Mouse (Mus musculus): Measurements from ENCODE around the gene Cdkl2. TPM values are rescaled to one million over a fixed set of nuclear protein-coding genes. Genes with fewer than 3 reads are reported as not detected.

Gene Cdkl2
- polyA plus RNA-seq, 1 experiment from 2014 or later = 1.9 TPM

DNA sequence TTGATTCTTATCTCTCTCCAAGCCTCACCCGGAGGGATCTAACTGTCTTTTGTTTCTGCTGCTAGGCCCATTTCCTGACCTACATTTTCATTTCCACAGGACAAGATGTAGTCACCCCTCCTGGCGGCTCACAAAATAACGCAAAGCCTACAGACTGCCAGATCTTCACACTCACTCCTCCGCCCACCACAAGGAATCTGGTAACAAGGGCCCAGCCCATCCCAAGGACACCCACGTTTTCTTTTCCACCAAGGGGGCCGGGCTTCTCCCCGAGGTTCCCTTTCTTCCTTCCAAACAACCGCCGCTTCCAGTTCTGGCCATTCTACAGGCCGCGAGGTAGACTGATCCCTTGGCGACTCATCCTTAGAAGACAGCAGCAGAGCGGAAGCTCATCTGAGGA, 49.1 kb downstream of the Cdkl2 start:
- DNase-seq (ENCODE audit: low spot score) = no peak

DNA sequence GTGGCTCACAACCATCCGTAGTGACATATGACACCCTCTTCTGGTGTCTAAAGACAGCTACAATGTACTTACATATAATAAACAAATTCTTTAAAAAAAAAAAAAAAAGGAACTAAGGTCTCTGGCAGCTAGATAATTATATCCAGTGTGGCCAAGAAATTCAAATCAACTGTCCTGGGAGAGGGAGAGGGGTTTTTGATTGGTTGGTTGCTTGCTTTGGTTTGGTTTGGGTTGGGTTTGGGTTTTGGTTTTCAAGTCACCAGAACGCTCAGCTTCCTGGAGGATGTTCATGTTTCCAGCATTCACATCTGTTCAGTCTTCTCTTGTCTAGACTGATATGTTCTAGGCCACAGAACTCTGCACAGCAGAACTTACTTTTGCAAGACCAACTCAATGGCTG, 50.6 kb downstream of the Cdkl2 start:
- DNase-seq (ENCODE audit: low spot score) = no peak

DNA sequence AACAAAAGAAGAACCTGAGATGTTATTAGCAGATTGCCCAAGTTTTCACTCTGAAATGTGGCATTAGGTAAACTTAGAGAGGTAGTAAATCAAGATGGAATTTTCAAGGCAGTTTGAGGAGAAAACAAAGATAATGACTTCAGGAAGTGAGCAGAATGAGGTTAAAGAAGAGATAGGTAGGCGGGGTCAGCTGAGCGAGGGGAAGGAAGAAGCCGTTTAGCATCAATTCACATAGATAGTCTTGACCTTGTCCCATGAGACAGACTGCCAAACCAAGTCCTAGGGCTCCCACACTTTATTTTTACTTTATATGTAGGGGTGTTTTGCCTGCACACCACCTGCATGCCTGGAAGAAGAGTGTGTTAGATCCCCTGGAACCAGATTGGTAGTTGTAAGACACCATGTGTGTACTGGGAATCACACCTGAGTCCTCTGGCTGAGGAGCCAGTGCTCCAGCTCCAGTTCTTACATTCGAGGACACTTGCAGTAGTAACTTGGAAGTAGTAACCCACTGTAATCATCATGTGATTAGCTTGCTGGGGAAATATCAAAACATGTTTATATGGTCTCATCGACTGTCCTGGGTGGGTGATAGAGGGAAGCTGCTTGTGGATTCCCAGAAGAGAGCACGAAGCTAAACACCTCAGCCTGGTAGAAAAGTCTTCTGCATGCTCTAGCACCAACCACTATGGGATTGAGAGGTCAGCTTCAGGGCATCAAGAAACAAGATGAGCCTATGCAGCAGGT, 52.3 kb downstream of the Cdkl2 start:
- no peak for DNase-seq (ENCODE audit: low spot score)

DNA sequence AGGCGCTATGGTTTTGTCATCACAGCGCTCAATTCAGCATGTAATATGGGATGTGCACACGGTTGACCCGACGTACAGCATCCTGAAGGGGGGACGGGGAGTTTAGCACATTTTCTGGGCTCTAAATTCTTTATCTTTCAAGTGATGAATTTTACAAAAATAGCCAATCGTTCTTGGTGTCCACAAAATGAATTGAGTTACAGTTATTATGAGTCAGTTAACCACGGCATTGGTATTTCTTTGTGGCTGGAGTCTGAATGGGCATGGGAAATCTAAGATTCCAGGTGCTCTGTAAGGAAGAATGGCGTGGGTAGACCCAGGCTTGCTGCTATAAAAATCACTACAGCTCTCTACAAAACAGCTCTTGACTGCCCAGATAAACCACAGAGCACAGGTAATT, 54.4 kb downstream of the Cdkl2 start:
- no peak for DNase-seq (ENCODE audit: low spot score)

DNA sequence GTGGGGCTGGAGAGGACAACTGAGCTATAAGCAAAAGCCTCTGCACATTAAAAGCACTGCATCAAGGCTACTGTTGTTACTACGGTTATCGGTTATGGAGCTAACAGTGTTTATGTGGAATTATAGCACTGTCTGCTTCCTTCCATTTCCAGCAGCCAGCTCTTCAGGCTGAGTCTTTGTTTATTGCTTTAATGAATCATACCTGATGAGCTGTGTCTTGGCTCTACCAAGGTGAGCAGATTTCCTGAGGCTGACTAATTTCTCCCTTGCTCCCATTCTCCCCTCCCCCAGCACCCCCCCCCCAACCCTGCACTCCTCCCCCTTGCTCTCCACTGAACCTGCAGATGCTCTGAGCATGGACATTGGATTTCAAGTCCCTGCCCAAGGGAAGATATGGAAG, 55.9 kb downstream of the Cdkl2 start:
- DNase-seq (ENCODE audit: low spot score) = no peak

DNA sequence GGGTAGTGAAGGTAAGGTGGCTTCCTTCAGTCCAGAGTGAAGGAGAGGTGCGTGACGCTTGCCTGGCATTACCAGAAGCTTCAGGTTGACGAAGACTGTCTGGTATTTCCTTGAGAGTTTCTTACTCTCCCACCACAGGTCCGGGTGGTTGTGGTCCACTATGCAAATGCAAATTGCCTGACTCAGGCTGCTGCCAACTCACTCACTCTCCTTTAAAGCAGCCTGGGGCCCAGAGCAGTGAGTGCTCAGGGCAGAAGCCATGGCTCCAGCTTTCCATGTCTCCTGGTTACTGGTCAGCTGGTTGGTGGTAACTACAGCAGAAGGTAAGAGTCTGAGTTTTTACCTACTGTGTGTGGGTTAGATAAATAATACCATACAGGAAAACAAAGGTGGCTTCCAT, 56.4 kb downstream of the Cdkl2 start, which contains the start of gene Odaph:
TSS of gene Odaph (plus strand) at position 240 of the 400 bp plus-strand sequence.
- DNase-seq (ENCODE audit: low spot score) = no peak

DNA sequence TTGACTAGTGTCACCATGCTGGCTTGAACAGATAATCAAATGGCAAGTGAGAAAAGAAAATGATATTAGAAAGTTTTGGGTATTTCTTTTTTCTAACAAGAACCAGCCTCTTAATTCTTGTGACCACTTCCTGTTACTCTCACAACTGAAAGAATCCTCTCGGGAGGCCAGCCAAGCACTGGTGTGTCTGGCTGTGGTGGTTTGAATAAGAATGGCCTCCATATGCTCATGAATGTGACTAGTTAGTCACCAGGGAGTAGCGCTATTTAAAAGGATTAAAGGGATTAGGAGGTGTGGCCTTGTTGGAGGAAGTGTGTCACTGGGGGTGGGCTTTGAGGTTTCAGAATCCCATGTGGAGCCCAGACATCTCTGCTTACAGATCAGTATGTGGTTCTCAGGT, 58.0 kb downstream of the Cdkl2 start:
- DNase-seq (ENCODE audit: low spot score) = no peak

DNA sequence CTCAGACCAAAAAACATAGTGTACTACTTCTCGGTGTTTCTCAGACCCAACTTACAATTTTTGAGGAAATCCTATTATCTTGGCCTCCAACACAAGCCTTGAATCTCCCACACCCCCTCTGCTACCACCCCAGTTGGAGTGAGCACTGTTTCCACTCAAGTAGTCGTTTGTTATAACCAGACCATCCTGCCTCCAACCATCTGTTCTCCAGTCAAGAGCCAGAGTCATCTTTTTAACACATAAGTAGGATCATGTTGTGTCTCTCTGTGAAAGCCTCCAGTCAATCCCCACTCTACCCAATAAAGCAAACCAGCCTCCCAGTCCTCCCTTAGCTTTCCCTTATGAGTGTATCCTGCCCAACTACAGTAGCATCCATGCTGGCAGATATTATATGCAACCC, 60.2 kb downstream of the Cdkl2 start:
- no peak for DNase-seq (ENCODE audit: low spot score)

DNA sequence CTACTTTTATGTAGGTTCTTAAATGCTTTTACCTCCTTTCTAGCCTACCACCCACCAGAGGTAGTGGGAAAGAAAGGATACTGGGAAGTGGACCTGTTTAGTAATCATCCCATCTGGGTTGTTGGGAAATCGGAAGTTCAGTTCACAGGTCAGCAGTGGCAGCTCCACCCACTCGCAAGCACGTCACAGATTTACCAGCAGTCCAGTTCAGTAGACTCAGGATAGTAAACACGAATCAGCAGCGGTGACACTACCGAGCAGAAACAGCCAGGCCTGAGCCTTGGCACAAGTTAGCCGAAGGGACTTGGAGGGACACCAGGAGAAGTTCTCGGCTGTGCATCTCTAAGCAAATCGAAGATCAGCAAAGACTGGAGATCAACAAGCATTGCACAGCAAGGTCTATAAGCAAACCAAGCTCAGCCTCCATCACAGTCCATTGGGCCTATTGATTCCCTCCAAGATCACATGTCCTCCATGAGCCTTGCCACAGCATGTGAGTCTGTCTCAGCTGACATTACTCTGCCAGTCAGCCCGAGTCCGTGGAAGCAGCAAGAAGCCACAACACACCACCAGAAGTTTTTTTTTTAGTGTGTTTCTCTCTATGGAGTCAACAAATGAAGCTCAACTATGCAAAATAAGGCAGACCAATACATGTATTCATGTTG, 62.4 kb downstream of the Cdkl2 start:
- no peak for DNase-seq (ENCODE audit: low spot score)

DNA sequence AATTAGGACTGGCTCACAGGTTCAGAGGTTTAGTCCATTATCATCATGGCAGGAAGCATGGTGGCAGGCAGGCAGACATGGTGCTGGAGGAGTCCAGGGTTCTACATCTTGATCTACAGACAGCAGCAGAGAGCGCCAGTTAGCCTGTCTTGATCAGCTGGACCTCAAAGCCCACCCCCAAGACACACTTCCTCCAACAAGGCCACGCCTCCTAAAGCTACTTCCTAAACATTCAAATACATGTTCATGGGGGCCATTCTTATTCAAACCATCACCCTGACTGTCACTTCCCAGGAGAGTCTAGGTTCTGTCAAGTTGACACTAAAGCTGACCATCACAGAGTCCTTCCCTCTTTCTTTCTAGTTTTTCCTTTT, 66.3 kb downstream of the Cdkl2 start:
- DNase-seq (ENCODE audit: low spot score) = no peak

DNA sequence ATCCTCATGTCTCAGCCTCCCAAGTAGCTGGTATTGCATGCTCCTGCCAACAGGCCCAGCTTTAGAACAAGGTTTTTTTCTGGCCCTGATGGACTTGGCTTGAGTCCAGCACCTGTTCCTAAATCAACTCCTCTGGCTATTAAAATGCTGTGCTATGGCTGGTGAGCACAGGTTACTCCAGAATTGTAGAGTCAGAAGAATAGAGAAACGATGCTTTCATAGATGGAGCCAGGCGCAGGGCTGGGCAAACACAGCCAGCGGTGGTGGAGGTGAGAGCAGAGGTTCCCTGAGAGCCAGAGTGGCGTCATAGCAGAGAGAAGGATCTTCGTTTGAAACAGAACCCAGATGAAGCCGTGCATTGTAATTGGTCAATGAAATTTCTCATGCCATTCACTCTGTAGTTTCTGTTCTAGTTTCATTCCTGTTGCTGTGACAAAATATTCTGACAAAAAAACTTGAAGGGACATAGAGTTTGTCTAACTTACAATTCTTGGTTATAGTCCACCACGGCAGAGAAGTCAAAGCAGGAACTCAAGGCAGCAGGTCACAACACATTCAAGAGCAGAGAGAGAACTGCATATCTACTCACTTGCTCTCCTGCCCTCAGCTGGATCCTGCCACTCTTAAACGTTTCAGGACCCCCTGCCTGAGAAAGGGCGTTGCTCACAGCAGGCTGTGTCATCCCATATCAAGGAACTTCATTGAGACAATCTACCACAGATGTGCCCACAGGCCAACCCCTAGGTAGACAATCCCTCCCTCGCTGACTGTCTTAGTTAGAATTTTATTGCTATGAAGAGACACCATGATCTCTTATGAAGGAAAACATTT, 66.9 kb downstream of the Cdkl2 start:
- no peak for DNase-seq (ENCODE audit: low spot score)

DNA sequence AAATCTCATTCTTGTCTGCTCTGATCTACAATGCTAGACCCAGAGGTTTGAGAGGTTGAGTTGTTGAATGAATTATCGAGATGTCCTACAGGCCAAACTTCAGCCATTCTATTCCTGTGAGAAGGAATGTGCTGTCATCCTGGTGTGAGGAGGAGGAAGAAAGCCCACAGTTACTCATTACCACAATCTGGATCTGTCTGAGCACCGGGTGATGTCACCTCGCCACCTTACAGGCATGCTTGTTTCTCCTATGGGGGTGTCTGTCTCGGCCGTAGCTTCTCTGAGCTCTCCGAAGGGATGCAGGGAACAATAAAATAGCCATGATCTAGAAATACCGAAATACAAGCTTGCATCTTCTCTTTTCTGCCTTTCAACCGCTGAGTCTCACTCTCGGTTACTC, 67.9 kb downstream of the Cdkl2 start:
- DNase-seq (ENCODE audit: low spot score) = no peak

DNA sequence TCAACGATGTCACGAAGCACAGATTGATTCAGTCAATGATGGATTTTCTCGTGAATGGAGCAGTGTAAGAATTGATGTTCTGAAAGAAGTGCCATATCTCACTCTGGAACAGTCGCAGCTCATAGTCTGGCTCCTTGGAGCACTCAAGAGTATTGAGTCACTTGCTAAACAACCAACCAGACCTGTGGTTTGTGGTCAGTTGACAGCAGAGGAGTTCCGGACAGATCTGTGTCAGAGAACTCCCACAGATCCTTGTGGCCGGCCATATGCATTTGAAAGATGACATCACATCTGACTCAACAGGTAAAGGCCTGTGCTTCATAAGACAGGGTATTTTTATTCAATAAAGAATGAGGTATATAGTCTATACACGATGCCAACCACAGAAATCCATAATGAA, 69.7 kb downstream of the Cdkl2 start:
- no peak for DNase-seq (ENCODE audit: low spot score)

DNA sequence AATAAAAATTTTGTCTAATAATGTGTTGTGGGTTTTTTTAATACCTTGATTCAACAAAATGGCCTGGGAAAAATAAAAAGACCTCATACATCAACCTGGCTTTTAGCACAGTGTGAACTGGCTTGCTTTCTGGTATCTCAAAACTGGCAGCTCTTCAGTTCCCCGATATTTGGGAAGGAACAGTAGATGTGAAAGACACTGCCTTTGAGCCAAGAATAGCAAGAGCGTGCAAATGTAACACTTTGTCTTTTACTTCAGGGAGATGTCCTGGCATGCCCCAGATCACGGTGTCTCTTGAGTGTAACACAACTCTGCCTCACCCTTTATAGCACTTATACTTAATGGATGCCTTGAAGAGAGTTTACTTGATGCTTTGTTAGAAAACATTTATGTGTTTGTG, 71.6 kb downstream of the Cdkl2 start:
- no peak for DNase-seq (ENCODE audit: low spot score)

DNA sequence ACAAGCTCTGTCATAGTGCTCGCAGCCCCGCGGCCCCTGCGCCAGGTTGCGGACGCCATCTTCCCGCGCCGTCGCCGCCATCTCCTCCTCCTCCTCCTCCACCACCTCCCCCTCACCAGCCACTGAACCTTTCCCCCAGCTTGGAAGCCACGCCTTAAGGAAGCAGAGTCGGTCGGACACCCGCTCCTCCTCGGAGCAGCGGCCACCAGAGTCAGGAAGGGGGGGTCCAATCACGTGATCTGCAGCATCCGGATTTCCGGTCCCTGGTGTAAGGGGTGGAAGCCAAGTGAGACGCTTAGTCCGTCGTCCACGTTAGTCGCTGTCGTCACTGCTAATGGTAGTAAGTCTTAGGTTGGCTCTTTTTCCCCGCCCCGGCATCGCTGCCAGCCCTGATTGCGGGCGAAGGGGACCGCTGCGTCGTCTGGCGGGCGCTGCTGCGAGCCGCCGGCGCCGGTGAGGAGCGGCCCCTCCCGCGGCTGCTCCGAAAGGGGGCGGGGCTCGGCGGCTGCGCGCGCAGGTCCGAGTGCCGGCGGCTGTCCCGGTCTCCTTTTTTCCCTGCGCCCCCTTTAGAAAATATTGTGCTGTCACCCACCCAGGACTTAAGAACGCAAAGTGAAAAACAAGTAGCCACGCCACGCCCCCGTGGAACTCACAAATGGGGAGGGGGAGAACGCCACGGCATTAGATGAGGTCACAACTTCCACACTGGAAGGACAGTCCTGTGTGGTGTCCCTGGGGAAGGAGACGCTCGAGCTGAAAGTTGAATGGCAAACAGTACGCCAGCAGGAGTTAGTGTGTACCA, 80.8 kb downstream of the Cdkl2 start, which contains the start of gene Rchy1:
TSS of gene Rchy1 (minus strand) at position 430 of the 802 bp plus-strand sequence.
- peak; percentile 92 for DNase-seq (ENCODE audit: low spot score)

DNA sequence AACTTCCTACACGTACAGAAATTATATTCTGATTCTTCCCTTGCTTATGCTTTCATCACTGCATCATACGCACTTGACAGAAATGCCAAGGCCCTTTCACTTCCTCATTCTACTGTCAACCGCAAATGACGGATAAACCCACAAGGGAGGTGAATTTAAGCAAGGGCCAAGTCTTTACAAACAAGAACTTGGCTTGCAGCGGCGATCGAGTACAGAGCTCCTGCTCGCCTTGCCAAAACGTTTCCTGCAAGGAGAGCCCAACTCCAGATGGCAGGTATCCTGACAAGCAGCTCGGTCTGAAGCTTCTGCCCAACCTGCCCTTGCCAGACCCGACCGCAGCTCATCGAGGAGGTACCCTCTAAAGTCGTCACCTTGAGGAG, 81.4 kb downstream of the Cdkl2 start:
- DNase-seq (ENCODE audit: low spot score) = no peak

DNA sequence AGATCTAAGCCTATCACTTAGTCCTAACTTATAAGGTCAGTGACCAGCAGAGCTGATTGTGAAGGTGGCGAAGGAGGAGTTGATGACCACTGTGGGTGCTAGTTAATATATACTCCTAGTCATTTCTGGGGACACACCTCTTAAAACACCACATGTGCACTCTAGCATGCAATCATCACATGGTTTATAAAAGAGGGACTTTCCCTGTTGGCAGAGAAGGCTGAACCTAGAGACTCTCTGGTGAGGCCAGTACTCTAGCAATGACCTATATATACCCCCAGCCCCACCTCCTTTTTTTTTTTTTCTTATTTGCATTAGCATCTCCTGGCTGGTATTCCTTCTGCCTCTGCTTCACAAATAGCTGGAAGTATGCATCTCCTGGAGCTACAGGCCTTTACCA, 82.3 kb downstream of the Cdkl2 start:
- no peak for DNase-seq (ENCODE audit: low spot score)

DNA sequence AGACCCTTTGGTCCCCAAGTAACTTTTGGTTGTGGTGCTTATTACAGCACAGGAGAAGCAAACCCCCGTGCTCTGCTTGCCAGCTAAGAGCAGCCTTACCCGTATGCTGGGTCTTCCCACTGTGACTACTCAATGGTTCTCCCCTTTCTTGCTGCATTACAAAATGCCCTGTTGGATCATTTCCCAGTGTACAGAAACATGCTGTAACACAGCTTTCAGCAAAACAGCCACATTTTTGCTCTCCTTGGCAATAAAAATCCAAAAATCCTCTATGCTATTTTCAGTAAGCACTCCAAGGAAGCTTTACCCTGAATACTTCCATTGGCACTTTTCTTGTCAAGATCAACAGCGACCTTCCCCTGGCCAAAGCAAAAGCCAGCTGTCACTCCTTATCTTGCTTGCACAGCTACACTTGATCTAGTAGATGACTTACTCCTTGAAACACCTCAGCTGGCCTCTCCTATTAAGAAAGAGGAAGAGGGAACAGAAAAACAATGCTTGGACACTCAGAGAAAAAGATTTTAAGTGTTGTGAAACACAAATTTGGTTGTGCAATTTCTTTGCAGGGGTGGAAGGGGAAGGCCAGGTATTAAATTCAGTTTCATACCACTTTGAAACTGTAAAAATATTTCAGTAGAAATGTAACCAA, 83.0 kb downstream of the Cdkl2 start:
- no peak for DNase-seq (ENCODE audit: low spot score)

DNA sequence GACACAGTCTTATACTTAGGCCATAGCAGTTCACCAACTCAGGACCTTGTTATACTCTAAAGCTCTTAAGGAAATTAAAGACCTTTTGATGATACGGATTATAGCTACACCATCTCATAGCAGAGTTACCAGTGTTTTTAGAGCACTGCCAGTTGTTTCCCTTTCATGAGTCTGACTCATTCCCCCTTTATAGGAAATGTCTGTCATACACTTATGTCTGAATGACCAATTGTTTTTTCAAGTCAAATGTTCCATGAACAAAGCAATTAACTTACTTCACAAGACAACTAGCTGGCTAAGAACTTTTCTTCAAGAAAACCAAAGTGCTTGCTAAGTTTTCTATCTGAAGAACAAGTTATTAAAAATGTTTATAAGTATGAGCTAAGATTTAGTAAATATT, 83.7 kb downstream of the Cdkl2 start:
- no peak for DNase-seq (ENCODE audit: low spot score)

DNA sequence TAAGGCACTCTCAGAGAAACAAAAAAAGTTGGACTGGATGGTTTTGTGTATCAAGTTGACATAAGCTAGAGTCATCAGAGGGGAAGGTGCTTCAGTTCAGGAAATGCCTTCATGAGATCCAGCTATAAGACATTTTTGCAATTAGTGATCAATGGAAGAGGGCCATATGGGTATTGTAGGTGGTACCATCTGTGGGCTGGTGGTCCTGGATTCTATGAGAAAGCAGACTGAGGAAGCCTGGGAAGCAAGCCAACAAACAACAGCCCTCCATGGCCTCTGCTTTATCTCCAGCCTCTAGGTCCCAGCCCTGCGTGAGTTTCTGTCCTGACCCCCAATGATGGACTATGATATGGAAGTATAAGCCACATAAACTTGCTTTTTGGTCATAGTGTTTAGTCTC, 84.6 kb downstream of the Cdkl2 start:
- DNase-seq (ENCODE audit: low spot score) = no peak
